Mouse (Mus musculus) midbrain, postnatal 0 days (tissue): ENCODE data around the gene Chn2. TPM values are rescaled to one million over a fixed set of nuclear protein-coding genes. Genes with fewer than 3 reads are reported as not detected.

Experiments used
- ATAC-seq: fragments of 200-750 bp; cut with Nextera tagmentation; 2 replicates; pipeline ENCODE4 v1.8.0; 2017; ENCODE audit warnings: moderate number of reproducible peaks, mild to moderate bottlenecking, moderate TSS enrichment, moderate library complexity; ENCODE audit not compliant: low FRiP score
- DNase-seq: peaks from one replicate; pipeline ENCODE4 v3.0.0-alpha.2; 2015; ENCODE audit warnings: low spot score
- H3K27ac ChIP-seq: fragments of 300-500 bp; sonication (generic); 2 replicates; pipeline ENCODE4 v1.5.1; 2014; ENCODE audit warnings: low read depth, mild to moderate bottlenecking, low read length, mixed read lengths
- H3K27me3 ChIP-seq: fragments of 300-500 bp; sonication (generic); 2 replicates; pipeline ENCODE4 v1.6.1; 2014; ENCODE audit warnings: low read length, control low read depth, mixed read lengths; ENCODE audit not compliant: insufficient read depth
- H3K36me3 ChIP-seq: fragments of 300-500 bp; sonication (generic); 2 replicates; pipeline ENCODE4 v1.6.1; 2014; ENCODE audit warnings: low read length, control low read depth, mixed read lengths; ENCODE audit not compliant: insufficient read depth
- H3K4me1 ChIP-seq: fragments of 300-500 bp; sonication (generic); 2 replicates; pipeline ENCODE4 v1.6.1; 2014; ENCODE audit warnings: mild to moderate bottlenecking, control low read depth, antibody characterized with exemption, low read length, mixed read lengths; ENCODE audit not compliant: insufficient read depth
- H3K4me2 ChIP-seq: fragments of 300-500 bp; sonication (generic); 2 replicates; pipeline ENCODE4 v1.6.1; 2014; ENCODE audit warnings: low read depth, mild to moderate bottlenecking, low read length, mixed read lengths; ENCODE audit not compliant: poor library complexity, severe bottlenecking
- H3K4me3 ChIP-seq: fragments of 300-500 bp; sonication (generic); 2 replicates; pipeline ENCODE4 v1.5.1; 2014; ENCODE audit warnings: low read depth, mild to moderate bottlenecking, low read length, moderate library complexity
- H3K9ac ChIP-seq: fragments of 300-500 bp; sonication (generic); replicated peaks from 2 replicates; pipeline ENCODE4 v1.6.1; 2014; ENCODE audit warnings: mild to moderate bottlenecking, low read length, moderate library complexity, mixed read lengths; ENCODE audit not compliant: poor library complexity, severe bottlenecking
- H3K9me3 ChIP-seq: fragments of 300-500 bp; sonication (generic); 2 replicates; pipeline ENCODE4 v1.6.1; 2016; ENCODE audit warnings: low read length, control low read depth
- CTCF ChIP-seq: IDR thresholded peaks from 2 replicates; pipeline ENCODE4 v1.5.1; 2016; ENCODE audit warnings: antibody characterized with exemption, mild to moderate bottlenecking
- WGBS: fragments of 180-500 bp; shearing (Covaris S2); extraction: QIAGEN DNeasy Blood & Tissue Kit; methylation state at CpG from one replicate; pipeline ENCODE4 v1.1.7; 2014; 5-methylcytosine and 5-hydroxymethylcytosine counted together
- polyA plus RNA-seq: library from polyadenylated mRNA; unstranded; fragments of >200 nt; fragmentation: Nextera tagmentation; extraction: Ambion mirVana; gene quantifications from 2 replicates; pipeline ENCODE4 v1.2.1, GENCODE M21; 2015
- total RNA-seq: library from RNA; depleted of rRNA; stranded (reverse); fragments of >200 nt; gene quantifications from 2 replicates; pipeline ENCODE4 v1.2.3, GENCODE M21; 2014

The Chn2 gene
- total and polyA plus RNA-seq, 2 experiments from 2014 or later = 21.4 to 36.4 TPM

DNA sequence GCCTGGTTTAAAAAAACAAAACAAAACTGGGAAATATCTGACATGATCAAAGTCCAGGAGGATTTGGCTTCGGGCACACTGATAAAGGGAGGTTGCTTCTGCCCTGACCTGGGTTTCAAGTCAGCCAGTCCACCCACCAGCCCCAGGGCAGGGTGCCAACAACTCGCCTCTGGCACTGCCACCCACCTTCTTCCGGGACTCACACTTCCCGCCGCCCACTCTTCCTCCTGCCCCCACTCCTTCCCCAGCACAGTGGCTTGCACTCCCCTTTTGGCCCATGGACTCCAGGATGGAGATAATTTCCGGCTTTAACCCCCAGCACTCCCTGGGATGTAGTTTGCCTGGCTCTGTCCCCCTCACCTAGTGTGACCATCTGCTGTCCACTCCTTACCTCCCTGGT, 31.4 kb downstream of the Chn2 start:
- Histone ChIP-seq H3K9ac (no peak overlapping the region), H3K4me2 (no peak overlapping the region), H3K36me3 (no peaks in the 10 kb centered on the region), H3K9me3 (no peaks in the 10 kb centered on the region), H3K4me1 (no peaks in the 10 kb centered on the region), H3K4me3 (no peak overlapping the region), H3K27ac (no peak overlapping the region), H3K27me3 (no peaks in the 10 kb centered on the region)
- 74% methylated on average over 6 of the region's 6 CpGs for WGBS
- no peak for TF ChIP-seq CTCF
- DNase-seq = no peak
- ATAC-seq = no peak

GRCm38 (mm10) chr6:54071478-54071877, 32.1 kb downstream of the Chn2 start:
- Histone ChIP-seq H3K27me3 (no peaks in the 10 kb centered on the region), H3K4me3 (no peak overlapping the region), H3K9me3 (no peaks in the 10 kb centered on the region), H3K4me1 (no peaks in the 10 kb centered on the region), H3K4me2 (no peak overlapping the region), H3K36me3 (no peaks in the 10 kb centered on the region), H3K27ac (no peak overlapping the region), H3K9ac (no peak overlapping the region)
- no peak for TF ChIP-seq CTCF
- 87% methylated on average over 4 of the region's 4 CpGs for WGBS
- ATAC-seq (no peak), DNase-seq (no peak)

- Histone ChIP-seq H3K4me1 (no peaks in the 10 kb centered on the region), H3K9me3 (no peaks in the 10 kb centered on the region), H3K27ac (no peak overlapping the region), H3K27me3 (no peaks in the 10 kb centered on the region), H3K36me3 (no peaks in the 10 kb centered on the region), H3K9ac (no peak overlapping the region), H3K4me2 (no peak overlapping the region), H3K4me3 (no peak overlapping the region)
- TF ChIP-seq CTCF = no peak
- WGBS = 51% methylated on average over 4 of the region's 4 CpGs
- ATAC-seq (no peak), DNase-seq (no peak)
These were observed 35.1 kb downstream of the Chn2 start for GRCm38 (mm10) chr6:54074454-54074853.

DNA sequence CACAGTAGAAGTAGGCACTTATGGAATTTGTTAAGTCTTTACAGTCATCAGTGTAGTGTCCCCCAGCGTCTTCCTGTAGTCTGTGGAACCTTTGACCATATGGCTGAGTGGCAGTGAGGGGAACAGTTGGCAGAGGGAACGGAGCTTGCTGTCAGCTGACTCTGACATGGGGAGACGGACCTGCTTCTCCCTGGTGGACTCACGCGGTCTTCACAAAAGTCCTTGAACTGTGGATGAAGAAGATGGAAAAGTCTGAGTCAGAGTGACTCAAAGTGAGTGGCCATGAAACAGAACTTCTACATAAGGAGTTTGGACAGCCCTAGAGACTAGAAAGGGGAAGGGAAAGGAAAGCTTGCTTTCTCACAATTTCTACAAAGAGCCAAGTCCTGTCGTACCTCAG, 36.1 kb downstream of the Chn2 start:
- no peaks in the 10 kb centered on the region for H3K36me3 ChIP-seq
- ATAC-seq (no peak), DNase-seq (no peak)
- no peaks in the 10 kb centered on the region for H3K4me1 ChIP-seq
- no peak overlapping the region for H3K4me3 ChIP-seq
- H3K9me3 ChIP-seq = no peaks in the 10 kb centered on the region
- no peak overlapping the region for H3K9ac ChIP-seq
- no peak overlapping the region for H3K27ac ChIP-seq
- no peak overlapping the region for H3K4me2 ChIP-seq
- no peak for TF ChIP-seq CTCF
- no peaks in the 10 kb centered on the region for H3K27me3 ChIP-seq
- 84% methylated on average over 6 of the region's 6 CpGs for WGBS

GRCm38 (mm10) chr6:54076625-54077024, 37.3 kb downstream of the Chn2 start:
- Histone ChIP-seq H3K9ac (no peak overlapping the region), H3K9me3 (no peaks in the 10 kb centered on the region), H3K4me2 (no peak overlapping the region), H3K27me3 (no peaks in the 10 kb centered on the region), H3K4me1 (no peaks in the 10 kb centered on the region), H3K27ac (no peak overlapping the region), H3K36me3 (no peaks in the 10 kb centered on the region), H3K4me3 (no peak overlapping the region)
- DNase-seq = no peak
- no peak for TF ChIP-seq CTCF
- no peak for ATAC-seq
- 89% methylated on average over 5 of the region's 5 CpGs for WGBS

- no peaks in the 10 kb centered on the region for H3K9me3 ChIP-seq
- H3K4me3 ChIP-seq = no peak overlapping the region
- DNase-seq = no peak
- H3K4me2 ChIP-seq = no peak overlapping the region
- H3K27ac ChIP-seq = no peak overlapping the region
- H3K36me3 ChIP-seq = no peaks in the 10 kb centered on the region
- no peak for TF ChIP-seq CTCF
- no peak overlapping the region for H3K9ac ChIP-seq
- no peaks in the 10 kb centered on the region for H3K4me1 ChIP-seq
- no peak for ATAC-seq
- no peaks in the 10 kb centered on the region for H3K27me3 ChIP-seq
- WGBS = 73% methylated on average over 2 of the region's 2 CpGs
These were observed 38.9 kb downstream of the Chn2 start for GRCm38 (mm10) chr6:54078269-54078668.

- H3K4me3 ChIP-seq = no peak overlapping the region
- no peak overlapping the region for H3K9ac ChIP-seq
- H3K4me2 ChIP-seq = no peak overlapping the region
- WGBS = 87% methylated on average over 2 of the region's 2 CpGs
- no peaks in the 10 kb centered on the region for H3K4me1 ChIP-seq
- DNase-seq = peak; percentile 34
- H3K9me3 ChIP-seq = no peaks in the 10 kb centered on the region
- H3K27me3 ChIP-seq = no peaks in the 10 kb centered on the region
- no peak for ATAC-seq
- H3K27ac ChIP-seq = no peak overlapping the region
- no peaks in the 10 kb centered on the region for H3K36me3 ChIP-seq
- TF ChIP-seq CTCF = no peak
These were observed 40.5 kb downstream of the Chn2 start for GRCm38 (mm10) chr6:54079881-54080280.
